Mouse (Mus musculus) cortical plate, adult 2 months (tissue): ENCODE data around the gene Galm.

Experiments used
- CTCF ChIP-seq: fragments of 200-500 bp; IDR thresholded peaks from 2 replicates; pipeline ENCODE4 v1.5.1; 2011; ENCODE audit warnings: mild to moderate bottlenecking, control low read depth, low read length; ENCODE audit not compliant: insufficient read depth; ENCODE audit errors: extremely low read depth
- POLR2A ChIP-seq: fragments of 200-500 bp; IDR thresholded peaks from 2 replicates; pipeline ENCODE4 v1.6.1; 2011; ENCODE audit warnings: mild to moderate bottlenecking, low read length, control low read depth; ENCODE audit not compliant: insufficient read depth; ENCODE audit errors: extremely low read depth

DNA sequence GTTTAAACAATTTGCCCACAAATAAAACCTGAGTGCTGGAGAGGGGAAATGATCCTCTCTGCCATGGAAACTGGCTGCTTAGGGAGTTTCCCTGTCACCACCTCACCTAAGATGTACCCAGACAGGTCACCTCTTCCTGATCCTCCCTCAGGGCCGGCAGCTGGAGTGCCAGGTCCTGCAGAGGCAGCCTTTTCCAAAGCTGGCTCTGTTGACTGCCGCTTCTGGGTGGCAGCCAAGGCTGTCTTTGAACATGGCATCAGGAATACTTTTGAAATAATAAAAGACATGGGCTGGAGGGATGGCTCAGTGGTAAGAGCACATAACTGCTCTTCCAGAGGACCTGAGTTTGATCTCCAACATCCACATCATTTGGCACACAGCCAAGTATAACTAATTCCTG lies 102.1 kb downstream of the Galm start:
- TF ChIP-seq CTCF, result no peak
- no peak for TF ChIP-seq POLR2A
